Mouse (Mus musculus): Measurements from ENCODE around the gene Sept6.

- no peak for TF ChIP-seq GATA1 (IDR thresholded peaks at IDR 0.05; ENCODE audit: low read length)
- no peak for TF ChIP-seq TAL1 (IDR thresholded peaks at IDR 0.05; ENCODE audit: low read length)
Measured at GRCm38 (mm10) chrX:37018150-37018654, 26.6 kb upstream of the Sept6 start.

Measured in erythroblast, embryonic 14.5 days (primary cell).